Mouse (Mus musculus) CH12.LX (cell line): ENCODE measurements around the gene Coq10b. TPM values are rescaled to one million over a fixed set of nuclear protein-coding genes. Genes with fewer than 3 reads are reported as not detected.

Experiments used
- DNase-seq: peaks from one replicate; pipeline ENCODE4 v3.0.0-alpha.2; 2013; ENCODE audit errors: extremely low read depth
- H3K27ac ChIP-seq: 2 replicates; pipeline ENCODE4 v1.5.1; 2012; ENCODE audit warnings: low read depth, mild to moderate bottlenecking, control low read depth, moderate library complexity; ENCODE audit not compliant: insufficient read depth
- H3K27me3 ChIP-seq: replicated peaks from 2 replicates; pipeline ENCODE3; 2012; ENCODE audit warnings: inconsistent platforms
- H3K36me3 ChIP-seq, 2 experiments: replicated peaks in 1 of 2; 2 replicates each; pipeline versions ENCODE3 to v1.6.1; 2012; ENCODE audit warnings: inconsistent platforms in 1 of 2, low read length in 1 of 2, mild to moderate bottlenecking in 1 of 2, mixed read lengths in 1 of 2, moderate library complexity in 1 of 2; ENCODE audit not compliant: control insufficient read depth in 1 of 2, insufficient read depth in 1 of 2
- H3K4me1 ChIP-seq, 2 experiments: 2 replicates each; pipeline ENCODE4 v1.6.1; 2012; ENCODE audit warnings: inconsistent platforms in 1 of 2, moderate library complexity in 1 of 2; ENCODE audit not compliant: insufficient read depth in 2 of 2, control insufficient read depth in 1 of 2
- H3K4me2 ChIP-seq: 2 replicates; pipeline ENCODE4 v1.6.1; 2012; ENCODE audit warnings: low read depth, mild to moderate bottlenecking, control low read depth; ENCODE audit not compliant: poor library complexity, insufficient read depth, severe bottlenecking
- H3K4me3 ChIP-seq, 3 experiments: fragments of 150-350 bp in 1 of 3; sonication (generic) in 1 of 3; replicated peaks in 1 of 3; 2 replicates each; pipeline versions ENCODE3 to v1.5.1; 2011 to 2012; ENCODE audit warnings: low read depth in 2 of 3, low read length in 2 of 3, mild to moderate bottlenecking in 2 of 3, moderate library complexity in 2 of 3, control low read depth in 1 of 3, improper control_type of control experiment in 1 of 3, inconsistent platforms in 1 of 3, mixed read lengths in 1 of 3; ENCODE audit not compliant: poor library complexity in 1 of 3
- H3K79me2 ChIP-seq: replicated peaks from 2 replicates; pipeline ENCODE4 v1.6.1; 2012; ENCODE audit warnings: mild to moderate bottlenecking, moderate library complexity; ENCODE audit not compliant: control insufficient read depth, poor library complexity, insufficient read depth, severe bottlenecking; ENCODE audit errors: extremely low read depth
- H3K9ac ChIP-seq: 2 replicates; pipeline ENCODE4 v1.6.1; 2012; ENCODE audit warnings: low read depth, mild to moderate bottlenecking, control low read depth, moderate library complexity; ENCODE audit not compliant: insufficient read depth
- H3K9me3 ChIP-seq: replicated peaks from 2 replicates; pipeline ENCODE3; 2012; ENCODE audit warnings: low read length, inconsistent platforms, mixed read lengths
- BHLHE40 ChIP-seq: IDR thresholded peaks from 2 replicates; pipeline ENCODE4 v1.6.1; 2011; ENCODE audit warnings: mild to moderate bottlenecking, low read depth, low read length, improper control_type of control experiment
- CHD1 ChIP-seq: IDR thresholded peaks from 2 replicates; pipeline ENCODE4 v1.6.1; 2012; ENCODE audit warnings: low read depth, low read length, improper control_type of control experiment, inconsistent platforms
- CHD2 ChIP-seq: IDR thresholded peaks from 2 replicates; pipeline ENCODE4 v1.6.1; 2011; ENCODE audit warnings: low read length, improper control_type of control experiment
- CTCF ChIP-seq, 2 experiments: IDR thresholded peaks in 1 of 2; conservative IDR thresholded peaks in 1 of 2; 2 replicates each; pipeline ENCODE4 v1.5.1; 2011 to 2012; ENCODE audit warnings: low read depth in 2 of 2, low read length in 2 of 2, improper control_type of control experiment in 1 of 2, inconsistent platforms in 1 of 2, mild to moderate bottlenecking in 1 of 2, moderate library complexity in 1 of 2
- E2F4 ChIP-seq: IDR thresholded peaks from 2 replicates; pipeline ENCODE4 v1.6.1; 2011; ENCODE audit warnings: low read depth, low read length, improper control_type of control experiment; ENCODE audit not compliant: insufficient replicate concordance
- ELF1 ChIP-seq: IDR thresholded peaks from 2 replicates; pipeline ENCODE4 v1.6.1; 2014; ENCODE audit warnings: low read depth, mild to moderate bottlenecking, inconsistent platforms, low read length, improper control_type of control experiment
- EP300 ChIP-seq: IDR thresholded peaks from 2 replicates; pipeline ENCODE4 v1.6.1; 2011; ENCODE audit warnings: low read length, improper control_type of control experiment
- ETS1 ChIP-seq: conservative IDR thresholded peaks from 2 replicates; pipeline ENCODE4 v1.6.1; 2012; ENCODE audit warnings: low read depth, mild to moderate bottlenecking, inconsistent platforms, low read length, improper control_type of control experiment, moderate library complexity
- GABPA ChIP-seq: IDR thresholded peaks from 2 replicates; pipeline ENCODE4 v1.6.1; 2012; ENCODE audit warnings: low read depth, low read length, improper control_type of control experiment, inconsistent platforms; ENCODE audit not compliant: insufficient replicate concordance
- HCFC1 ChIP-seq: IDR thresholded peaks from 2 replicates; pipeline ENCODE4 v1.6.1; 2012; ENCODE audit warnings: low read depth, mild to moderate bottlenecking, inconsistent platforms, low read length, improper control_type of control experiment
- IRF4 ChIP-seq: IDR thresholded peaks from 2 replicates; pipeline ENCODE4 v1.6.1; 2014; ENCODE audit warnings: low read depth, mild to moderate bottlenecking, inconsistent platforms, low read length, improper control_type of control experiment
- JUN ChIP-seq: IDR thresholded peaks from 2 replicates; pipeline ENCODE4 v1.6.1; 2011; ENCODE audit warnings: low read depth, mild to moderate bottlenecking, low read length, improper control_type of control experiment, moderate library complexity; ENCODE audit not compliant: insufficient read depth
- JUND ChIP-seq: conservative IDR thresholded peaks from 2 replicates; pipeline ENCODE4 v1.6.1; 2011; ENCODE audit warnings: low read depth, low read length, improper control_type of control experiment
- KAT2A ChIP-seq: IDR thresholded peaks from 2 replicates; pipeline ENCODE4 v1.6.1; 2012; ENCODE audit warnings: low read length, improper control_type of control experiment, inconsistent platforms; ENCODE audit not compliant: insufficient replicate concordance
- MAFK ChIP-seq: IDR thresholded peaks from 2 replicates; pipeline ENCODE4 v1.6.1; 2011; ENCODE audit warnings: low read length, improper control_type of control experiment; ENCODE audit not compliant: insufficient replicate concordance
- MAX ChIP-seq: IDR thresholded peaks from 2 replicates; pipeline ENCODE4 v1.6.1; 2011; ENCODE audit warnings: low read length, improper control_type of control experiment
- MAZ ChIP-seq: IDR thresholded peaks from 2 replicates; pipeline ENCODE4 v1.6.1; 2012; ENCODE audit warnings: low read depth, mild to moderate bottlenecking, inconsistent platforms, low read length, improper control_type of control experiment, moderate library complexity
- MEF2A ChIP-seq: IDR thresholded peaks from 2 replicates; pipeline ENCODE4 v1.6.1; 2014; ENCODE audit warnings: low read depth, mild to moderate bottlenecking, inconsistent platforms, low read length, improper control_type of control experiment, borderline replicate concordance
- MXI1 ChIP-seq: IDR thresholded peaks from 2 replicates; pipeline ENCODE4 v1.6.1; 2011; ENCODE audit warnings: mild to moderate bottlenecking, low read depth, low read length, improper control_type of control experiment
- MYC ChIP-seq: IDR thresholded peaks from 2 replicates; pipeline ENCODE4 v1.6.1; 2011; ENCODE audit warnings: low read depth, mild to moderate bottlenecking, improper control_type of control experiment, low read length
- NELFE ChIP-seq: IDR thresholded peaks from 2 replicates; pipeline ENCODE4 v1.6.1; 2011; ENCODE audit warnings: low read depth, low read length, improper control_type of control experiment
- NRF1 ChIP-seq: IDR thresholded peaks from 2 replicates; pipeline ENCODE4 v1.6.1; 2014; ENCODE audit warnings: low read depth, mild to moderate bottlenecking, inconsistent platforms, low read length, improper control_type of control experiment, moderate library complexity
- PAX5 ChIP-seq: IDR thresholded peaks from 2 replicates; pipeline ENCODE4 v1.6.1; 2012; ENCODE audit warnings: low read length, inconsistent platforms, mixed read lengths
- POLR2A ChIP-seq: IDR thresholded peaks from 2 replicates; pipeline ENCODE4 v1.6.1; 2011; ENCODE audit warnings: low read depth, mild to moderate bottlenecking, improper control_type of control experiment, low read length
- POLR2AphosphoS2 ChIP-seq: IDR thresholded peaks from 2 replicates; pipeline ENCODE4 v1.6.1; 2011; ENCODE audit warnings: low read depth, low read length, improper control_type of control experiment
- RAD21 ChIP-seq: IDR thresholded peaks from 2 replicates; pipeline ENCODE4 v1.6.1; 2011; ENCODE audit warnings: low read depth, mild to moderate bottlenecking, low read length, improper control_type of control experiment, moderate library complexity
- RCOR1 ChIP-seq: conservative IDR thresholded peaks from 2 replicates; pipeline ENCODE4 v1.6.1; 2012; ENCODE audit warnings: low read depth, mild to moderate bottlenecking, inconsistent platforms, low read length, improper control_type of control experiment
- SIN3A ChIP-seq: IDR thresholded peaks from 2 replicates; pipeline ENCODE4 v1.6.1; 2012; ENCODE audit warnings: low read length, improper control_type of control experiment, inconsistent platforms
- SMC3 ChIP-seq: IDR thresholded peaks from 2 replicates; pipeline ENCODE4 v1.6.1; 2011; ENCODE audit warnings: low read depth, low read length, improper control_type of control experiment
- TBP ChIP-seq: conservative IDR thresholded peaks from 2 replicates; pipeline ENCODE4 v1.6.1; 2011; ENCODE audit warnings: low read depth, low read length, improper control_type of control experiment
- TCF12 ChIP-seq: IDR thresholded peaks from 2 replicates; pipeline ENCODE4 v1.6.1; 2014; ENCODE audit warnings: low read depth, mild to moderate bottlenecking, inconsistent platforms, low read length, improper control_type of control experiment
- UBTF ChIP-seq: IDR thresholded peaks from 2 replicates; pipeline ENCODE4 v1.6.1; 2012; ENCODE audit warnings: low read depth, mild to moderate bottlenecking, inconsistent platforms, low read length, improper control_type of control experiment, moderate library complexity
- USF1 ChIP-seq: IDR thresholded peaks from 2 replicates; pipeline ENCODE4 v1.6.1; 2014; ENCODE audit warnings: low read depth, mild to moderate bottlenecking, inconsistent platforms, low read length, improper control_type of control experiment
- USF2 ChIP-seq: conservative IDR thresholded peaks from 2 replicates; pipeline ENCODE4 v1.6.1; 2011; ENCODE audit warnings: low read depth, low read length, improper control_type of control experiment
- ZC3H11A ChIP-seq: IDR thresholded peaks from 2 replicates; pipeline ENCODE4 v1.6.1; 2012; ENCODE audit warnings: low read depth, mild to moderate bottlenecking, inconsistent platforms, low read length, improper control_type of control experiment
- ZKSCAN1 ChIP-seq: IDR thresholded peaks from 2 replicates; pipeline ENCODE4 v1.6.1; 2012; ENCODE audit warnings: low read depth, inconsistent platforms, low read length, improper control_type of control experiment, borderline replicate concordance
- ZMIZ1 ChIP-seq: IDR thresholded peaks from 2 replicates; pipeline ENCODE4 v1.6.1; 2012; ENCODE audit warnings: low read depth, mild to moderate bottlenecking, inconsistent platforms, low read length, improper control_type of control experiment
- ZNF384 ChIP-seq: IDR thresholded peaks from 2 replicates; pipeline ENCODE4 v1.6.1; 2012; ENCODE audit warnings: low read depth, low read length, improper control_type of control experiment, inconsistent platforms
- dilution Hi-C: fragments of 300-500 bp; cut with MboI; formaldehyde crosslinking; loops from 2 replicates; pipeline ENCODE4 v1.14.3; 2020; ENCODE audit warnings: low sequenced_read_pairs; ENCODE audit not compliant: extremely low pct_unique_long_range_greater_than_20kb, extremely low pct_ligation_motif_present
- in situ Hi-C: fragments of 300-500 bp; cut with MboI; formaldehyde crosslinking; loops from 3 replicates; pipeline ENCODE4 v1.14.3; 2019; ENCODE audit warnings: low sequenced_read_pairs, low pct_ligation_motif_present, low pct_unique_long_range_greater_than_20kb, mixed read lengths
- polyA plus RNA-seq: library from polyadenylated mRNA; unstranded; fragments of >175 nt; gene quantifications from 2 replicates; pipeline ENCODE4 v1.2.1, GENCODE M21; 2012; ENCODE audit warnings: low read depth; ENCODE audit not compliant: insufficient read length
- total RNA-seq, 2 experiments: library from RNA; depleted of rRNA; stranded (reverse); fragments of 300-350 nt in 1 of 2; fragments of >200 nt in 1 of 2; gene quantifications; 2 replicates each; pipeline ENCODE4 v1.2.3; 2012 to 2014

Coq10b gene
- total and polyA plus RNA-seq, 3 experiments, result 3.0 to 14.4 (median 7.0) TPM

- Histone ChIP-seq H3K4me3 (peak overlapping the region; percentile 45 to 50 (median 46)), H3K79me2 (peaks cover 34% of the 10 kb centered on the region), H3K9me3 (no peaks in the 10 kb centered on the region), H3K27ac (peak overlapping the region; percentile 40), H3K9ac (peak overlapping the region; percentile 54), H3K36me3 (peaks cover 0 to 3% of the 10 kb centered on the region in 2 experiments), H3K4me2 (peak overlapping the region; percentile 92), H3K4me1 (peaks cover 3 to 29% of the 10 kb centered on the region in 2 experiments; a peak in 2 of 4 replicates), H3K27me3 (no peaks in the 10 kb centered on the region)
- peak; percentile 89 for DNase-seq
- TF ChIP-seq JUN (no peak), E2F4 (no peak), NELFE (peak; percentile 70), ETS1 (peak; percentile 59), USF1 (no peak), BHLHE40 (peak; percentile 14; the same call in 1 of the 2 replicates), MYC (peak; percentile 47; the same call in 1 of the 2 replicates), MAX (no peak), TBP (peak; percentile 86), MXI1 (no peak), MAZ (no peak), ZC3H11A (no peak), CHD2 (no peak), RAD21 (no peak), NRF1 (no peak), ELF1 (peak; percentile 75), HCFC1 (peak; percentile 46; the same call in 1 of the 2 replicates), ZKSCAN1 (no peak), POLR2A (peak; percentile 80), SIN3A (peak; percentile 67; the same call in 1 of the 2 replicates), CTCF (conservative IDR thresholded peaks at IDR 0.05 in 1 of 2, IDR thresholded peaks at IDR 0.05 in 1 of 2; ENCODE audit: low read depth in 2 of 2, low read length in 2 of 2) (no peak), IRF4 (peak; percentile 72), PAX5 (no peak), TCF12 (no peak), MEF2A (peak; percentile 44; the same call in 1 of the 2 replicates), UBTF (no peak), POLR2AphosphoS2 (no peak), ZNF384 (no peak), USF2 (no peak), SMC3 (no peak), KAT2A (no peak), JUND (no peak), EP300 (no peak), RCOR1 (no peak), GABPA (no peak), MAFK (no peak), CHD1 (no peak), ZMIZ1 (no peak; the same call in 1 of the 2 replicates)
- dilution Hi-C loops (no loop called here), in situ Hi-C loops (no loop called here)
Observed at GRCm38 (mm10) chr1:55028512-55029249, 23.9 kb upstream of the Coq10b start.
